Mouse (Mus musculus): ENCODE results near the gene C1rb.
"Not testable (repeated sequence)": the region's sequence is repeated elsewhere in the genome, so short reads cannot be mapped to it uniquely, and the experiment has no call there.

DNA sequence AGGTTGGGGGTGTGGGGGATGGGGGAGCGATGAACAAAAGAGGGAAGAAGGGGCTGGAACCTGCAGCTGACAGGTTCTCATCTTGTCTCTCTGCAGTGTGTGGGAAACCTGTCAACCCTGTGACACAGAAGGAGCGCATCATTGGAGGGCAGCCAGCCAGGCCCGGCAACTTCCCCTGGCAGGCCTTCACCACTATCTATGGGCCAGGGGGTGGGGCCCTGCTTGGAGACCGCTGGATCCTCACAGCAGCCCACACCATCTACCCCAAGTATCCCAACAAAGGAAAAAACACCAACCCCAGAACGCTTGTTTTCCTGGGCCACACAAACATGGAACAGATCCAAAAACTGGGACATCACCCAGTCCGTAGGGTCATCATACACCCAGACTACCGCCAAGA is 10.1 kb downstream of the C1rb start:
- not testable (repeated sequence) for TF ChIP-seq CTCF (IDR thresholded peaks at IDR 0.05; ENCODE audit: low read depth, low read length); POLR2A (IDR thresholded peaks at IDR 0.05; ENCODE audit: borderline replicate concordance, low read depth, low read length)

All from bone marrow macrophage, adult 2 months (primary cell).